Mouse (Mus musculus): Measurements from ENCODE around the gene Ston2.

DNA sequence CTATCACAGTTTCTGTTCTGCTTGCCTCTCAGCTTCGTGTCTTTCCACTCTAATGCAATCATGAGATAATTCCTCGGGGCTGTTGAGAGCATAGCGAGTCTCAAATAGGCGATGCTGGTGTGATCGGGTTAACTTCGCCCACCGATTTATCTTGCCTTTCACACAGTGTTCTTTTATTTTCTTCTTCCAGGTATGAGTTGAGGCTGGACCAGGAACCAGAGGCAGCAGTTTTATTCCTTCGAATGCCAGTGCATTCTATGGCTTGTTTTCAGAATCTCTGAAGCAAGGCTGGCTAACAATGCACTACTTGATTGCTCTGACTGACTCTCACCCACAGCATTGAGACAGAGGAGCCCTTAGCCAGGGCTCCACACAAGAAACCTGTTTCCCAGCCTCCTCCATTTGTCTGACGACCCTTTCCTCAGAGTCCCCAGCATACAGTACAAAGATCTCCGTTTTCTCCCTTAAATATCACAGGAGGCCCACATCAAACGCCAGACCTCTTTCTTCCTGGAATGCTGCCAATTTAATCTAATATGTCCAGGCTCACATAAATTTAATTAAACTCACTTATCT is 103.3 kb downstream of the Ston2 start:
- TF ChIP-seq POLR2A (IDR thresholded peaks at IDR 0.05; ENCODE audit: extremely low read depth, insufficient read depth, low read length) (no peak), CTCF (IDR thresholded peaks at IDR 0.05; ENCODE audit: low read depth, low read length) (no peak)

Data from liver, adult 2 months (tissue).